Mouse (Mus musculus) myocyte (in vitro differentiated cells): ENCODE results near the gene Cacng2. TPM values are rescaled to one million over a fixed set of nuclear protein-coding genes. Genes with fewer than 3 reads are reported as not detected.
A peak's percentile ranks its signal among the peaks of the same experiment; 100 is the strongest.

Experiments
- H3K27me3 ChIP-seq: one replicate; pipeline ENCODE4 v1.6.1; 2011; ENCODE audit not compliant: control insufficient read depth, insufficient read depth, insufficient read length
- H3K36me3 ChIP-seq: one replicate; pipeline ENCODE4 v1.6.1; 2011; ENCODE audit not compliant: control insufficient read depth, insufficient read depth
- H3K4me2 ChIP-seq: one replicate; pipeline ENCODE4 v1.6.1; 2011; ENCODE audit warnings: low read depth, control low read depth
- H3K4me3 ChIP-seq: one replicate; pipeline ENCODE4 v1.5.1; 2011; ENCODE audit warnings: mild to moderate bottlenecking, control low read depth, moderate library complexity
- H3K79me2 ChIP-seq: one replicate; pipeline ENCODE4 v1.6.1; 2011; ENCODE audit not compliant: control insufficient read depth, insufficient read depth
- H3ac ChIP-seq: one replicate; pipeline ENCODE4 v1.6.1; 2011; ENCODE audit not compliant: control insufficient read depth, insufficient read length
- CEBPB ChIP-seq: IDR thresholded peaks from 2 replicates; pipeline ENCODE4 v1.6.1; 2011; ENCODE audit warnings: mild to moderate bottlenecking, moderate library complexity; ENCODE audit not compliant: poor library complexity, insufficient read depth, severe bottlenecking
- E2F4 ChIP-seq: IDR thresholded peaks from one replicate; pipeline ENCODE4 v1.6.1; 2011; ENCODE audit warnings: mild to moderate bottlenecking, control low read depth, moderate library complexity; ENCODE audit not compliant: insufficient read depth
- MAX ChIP-seq: IDR thresholded peaks from one replicate; pipeline ENCODE4 v1.6.1; 2011; ENCODE audit warnings: low read depth, mild to moderate bottlenecking, control low read depth
- MYOD1 ChIP-seq, 3 experiments: IDR thresholded peaks; one replicate each; pipeline ENCODE4 v1.6.1; 2011; ENCODE audit warnings: control low read depth in 2 of 3, low read depth in 2 of 3, mild to moderate bottlenecking in 2 of 3, moderate library complexity in 1 of 3; ENCODE audit not compliant: insufficient read length in 2 of 3, control insufficient read depth in 1 of 3
- MYOG ChIP-seq, 3 experiments: IDR thresholded peaks; one replicate each; pipeline ENCODE4 v1.6.1; 2011; ENCODE audit warnings: control low read depth in 2 of 3, low read depth in 2 of 3, mild to moderate bottlenecking in 2 of 3; ENCODE audit not compliant: insufficient read length in 2 of 3, control insufficient read depth in 1 of 3, insufficient read depth in 1 of 3
- POLR2A ChIP-seq: IDR thresholded peaks from one replicate; pipeline ENCODE4 v1.6.1; 2011; ENCODE audit warnings: low read depth, mild to moderate bottlenecking, control low read depth, moderate library complexity; ENCODE audit not compliant: insufficient read length
- POLR2AphosphoS2 ChIP-seq: IDR thresholded peaks from one replicate; pipeline ENCODE4 v1.6.1; 2011; ENCODE audit warnings: low read depth, control low read depth; ENCODE audit not compliant: insufficient read length
- REST ChIP-seq: IDR thresholded peaks from one replicate; pipeline ENCODE4 v1.6.1; 2011; ENCODE audit warnings: mild to moderate bottlenecking, control low read depth, moderate library complexity; ENCODE audit not compliant: insufficient read depth, insufficient read length
- SRF ChIP-seq: IDR thresholded peaks from one replicate; pipeline ENCODE4 v1.6.1; 2011; ENCODE audit warnings: low read depth; ENCODE audit not compliant: control insufficient read depth, insufficient read length
- TCF12 ChIP-seq: IDR thresholded peaks from one replicate; pipeline ENCODE4 v1.6.1; 2011; ENCODE audit warnings: mild to moderate bottlenecking, control low read depth; ENCODE audit not compliant: poor library complexity, insufficient read depth, severe bottlenecking
- TCF3 ChIP-seq: IDR thresholded peaks from one replicate; pipeline ENCODE4 v1.6.1; 2011; ENCODE audit warnings: low read depth, control low read depth; ENCODE audit not compliant: insufficient read length
- USF1 ChIP-seq: IDR thresholded peaks from one replicate; pipeline ENCODE4 v1.6.1; 2011; ENCODE audit warnings: low read depth, mild to moderate bottlenecking, control low read depth, moderate library complexity
- polyA plus RNA-seq: library from polyadenylated mRNA; unstranded; fragments of >200 nt; fragmentation: generic; extraction: Trizol; gene quantifications from one replicate; pipeline ENCODE4 v1.2.1, GENCODE M21; 2012; ENCODE audit warnings: missing spikeins

The Cacng2 gene
- polyA plus RNA-seq, 1 experiment: 0.04 TPM

DNA sequence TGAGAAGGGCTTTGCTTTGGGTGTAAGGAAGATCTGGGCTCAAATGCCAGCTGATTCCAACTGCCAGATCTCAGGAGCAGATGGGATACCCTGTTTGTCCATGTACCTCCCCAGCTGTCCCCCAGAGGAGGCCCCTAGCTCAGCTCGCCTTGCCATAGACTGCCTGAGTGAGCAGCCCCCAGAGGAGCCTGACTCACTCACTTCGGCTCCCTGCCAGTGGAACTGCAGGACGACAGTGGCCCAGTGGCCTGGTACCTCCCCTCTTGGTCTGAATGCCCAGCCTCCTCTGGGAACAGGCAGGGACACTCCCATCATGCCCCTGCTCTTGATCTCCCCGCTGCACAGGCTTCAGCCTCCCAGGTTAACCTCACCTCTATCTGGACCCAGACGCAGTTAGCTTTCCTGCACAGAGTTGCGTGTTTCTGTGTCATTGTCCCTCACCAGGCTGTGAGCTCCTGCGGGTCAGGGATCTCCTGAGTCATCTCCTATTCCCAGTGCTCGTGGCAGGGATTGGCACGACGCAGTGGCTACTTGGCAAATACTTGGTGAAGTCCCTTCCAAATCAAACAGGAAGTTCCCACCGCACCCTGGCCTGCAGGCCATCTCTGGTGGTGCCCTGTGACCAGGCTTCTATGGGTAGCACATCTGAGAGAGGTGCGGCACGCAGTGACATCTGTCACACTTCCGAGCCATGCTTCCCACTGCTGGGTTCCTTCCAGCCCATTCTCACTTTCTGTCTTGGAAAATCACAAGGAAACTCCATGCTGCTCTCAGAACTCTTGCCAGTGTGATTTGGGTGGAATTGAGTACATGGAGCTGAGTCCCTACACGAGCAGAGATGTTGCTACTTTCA is 40.8 kb downstream of the Cacng2 start:
- Histone ChIP-seq H3ac (no peak overlapping the region), H3K36me3 (no peaks in the 10 kb centered on the region), H3K27me3 (peaks cover 16% of the 10 kb centered on the region), H3K79me2 (no peaks in the 10 kb centered on the region), H3K4me2 (no peak overlapping the region), H3K4me3 (no peak overlapping the region)
- TF ChIP-seq MAX: no peak

DNA sequence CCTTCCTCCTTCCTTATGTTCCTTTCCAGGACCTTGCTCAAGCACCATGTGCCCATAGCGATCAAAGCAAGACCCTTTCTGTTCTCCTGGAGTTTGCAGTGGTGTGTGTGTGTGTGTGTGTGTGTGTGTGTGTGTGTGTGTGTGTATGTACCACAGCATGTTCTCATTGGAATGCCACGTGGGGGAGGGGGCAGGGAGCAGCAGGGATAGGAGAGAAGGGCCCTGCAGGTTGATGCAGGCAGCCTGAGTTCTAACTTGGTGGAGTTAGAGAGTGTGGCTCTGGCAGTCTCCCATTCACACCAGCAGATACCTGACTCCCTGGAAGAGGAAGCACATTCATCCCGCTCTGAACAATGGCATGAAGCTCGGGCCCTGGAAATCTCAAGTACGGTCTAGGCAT is 41.6 kb downstream of the Cacng2 start:
- no peak overlapping the region for H3ac ChIP-seq
- no peak overlapping the region for H3K4me3 ChIP-seq
- no peak overlapping the region for H3K4me2 ChIP-seq
- no peaks in the 10 kb centered on the region for H3K36me3 ChIP-seq
- TF ChIP-seq USF1: no peak
- TF ChIP-seq E2F4: no peak
- TF ChIP-seq SRF: no peak
- no peak for TF ChIP-seq MAX
- no peak for TF ChIP-seq POLR2A
- no peak for TF ChIP-seq MYOG (IDR thresholded peaks at IDR 0.05; ENCODE audit: control insufficient read depth in 1 of 3, insufficient read depth in 1 of 3, insufficient read length in 2 of 3, low read depth in 2 of 3)
- no peak for TF ChIP-seq TCF3
- peaks cover 16% of the 10 kb centered on the region for H3K27me3 ChIP-seq
- H3K79me2 ChIP-seq: no peaks in the 10 kb centered on the region

DNA sequence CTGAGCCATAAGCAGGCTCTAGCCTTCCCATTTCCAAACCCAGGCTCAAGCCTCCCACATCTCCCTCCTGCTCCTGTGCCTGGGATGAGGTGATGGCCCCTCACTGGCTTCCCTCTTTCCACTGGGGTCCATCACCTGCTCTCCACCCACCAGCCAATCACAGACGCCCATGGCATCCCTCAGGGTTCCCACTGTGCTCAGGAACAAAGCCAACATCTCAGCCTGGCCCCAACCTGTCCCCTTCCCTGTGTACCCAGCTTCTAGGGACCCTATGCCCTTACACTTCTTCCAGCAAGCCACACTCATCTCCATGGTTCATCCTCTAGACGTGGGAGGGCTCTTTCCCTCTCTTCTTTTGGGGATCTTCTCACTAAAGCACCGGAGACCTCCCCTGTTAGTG is 43.9 kb downstream of the Cacng2 start:
- no peak overlapping the region for H3ac ChIP-seq
- H3K27me3 ChIP-seq: peaks cover 5% of the 10 kb centered on the region
- no peak for TF ChIP-seq MYOD1 (IDR thresholded peaks at IDR 0.05; ENCODE audit: control insufficient read depth in 1 of 3, insufficient read length in 2 of 3, low read depth in 2 of 3)
- TF ChIP-seq MAX: no peak
- no peak for TF ChIP-seq TCF3
- TF ChIP-seq MYOG (IDR thresholded peaks at IDR 0.05; ENCODE audit: control insufficient read depth in 1 of 3, insufficient read depth in 1 of 3, insufficient read length in 2 of 3, low read depth in 2 of 3): no peak
- no peak for TF ChIP-seq CEBPB
- no peak for TF ChIP-seq REST
- TF ChIP-seq E2F4: no peak
- no peak for TF ChIP-seq POLR2AphosphoS2
- TF ChIP-seq USF1: no peak
- no peak for TF ChIP-seq TCF12
- TF ChIP-seq POLR2A: no peak
- TF ChIP-seq SRF: no peak
- no peaks in the 10 kb centered on the region for H3K79me2 ChIP-seq
- H3K36me3 ChIP-seq: no peaks in the 10 kb centered on the region
- no peak overlapping the region for H3K4me2 ChIP-seq
- H3K4me3 ChIP-seq: no peak overlapping the region

DNA sequence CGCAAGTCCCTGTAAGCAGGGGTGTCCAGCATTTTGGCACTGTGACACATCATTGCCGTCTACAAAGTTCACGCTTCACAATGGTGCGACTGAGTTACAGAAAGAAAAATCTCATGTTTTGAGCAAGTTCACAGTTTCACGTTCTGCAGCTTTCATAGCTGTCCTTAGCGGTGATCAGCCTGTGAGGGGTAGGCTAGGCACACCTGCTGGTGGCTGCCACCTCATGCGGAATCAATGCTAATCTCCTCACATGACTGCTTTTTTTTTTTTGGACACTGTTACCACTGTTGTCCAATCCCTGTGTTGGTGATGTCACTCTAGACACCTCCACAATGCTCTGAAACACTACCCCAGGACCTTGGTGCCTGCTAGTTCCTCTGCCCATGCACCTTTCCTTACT is 46.7 kb downstream of the Cacng2 start:
- H3K36me3 ChIP-seq: no peaks in the 10 kb centered on the region
- TF ChIP-seq E2F4 (no peak), SRF (no peak), CEBPB (no peak), USF1 (no peak), TCF12 (no peak), MYOG (IDR thresholded peaks at IDR 0.05; ENCODE audit: control insufficient read depth in 1 of 3, insufficient read depth in 1 of 3, insufficient read length in 2 of 3, low read depth in 2 of 3) (no peak), REST (no peak)
- H3ac ChIP-seq: no peak overlapping the region
- no peak overlapping the region for H3K4me3 ChIP-seq
- no peaks in the 10 kb centered on the region for H3K79me2 ChIP-seq
- H3K27me3 ChIP-seq: no peaks in the 10 kb centered on the region
- no peak overlapping the region for H3K4me2 ChIP-seq

DNA sequence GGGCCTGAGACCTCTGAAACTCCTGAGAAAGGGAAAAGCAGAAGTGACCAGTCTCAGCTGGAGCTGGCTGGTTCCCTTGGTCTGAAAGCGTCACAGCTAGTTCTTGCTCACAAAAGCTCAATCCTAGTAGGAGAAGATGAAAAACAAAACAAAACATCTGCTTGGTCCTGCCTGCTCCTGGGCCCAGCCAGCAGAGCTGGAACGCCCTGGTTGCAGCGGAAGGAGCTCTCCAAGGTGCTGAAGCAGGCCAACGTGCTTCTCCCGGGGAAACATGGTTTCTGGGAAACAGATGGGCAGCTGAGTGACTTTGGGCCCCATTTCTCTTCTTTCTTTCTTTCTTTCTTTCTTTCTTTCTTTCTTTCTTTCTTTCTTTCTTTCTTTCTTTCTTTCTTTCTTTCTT is 53.4 kb downstream of the Cacng2 start:
- H3K4me3 ChIP-seq: no peak overlapping the region
- peaks cover 17% of the 10 kb centered on the region for H3K27me3 ChIP-seq
- H3K36me3 ChIP-seq: no peaks in the 10 kb centered on the region
- H3K79me2 ChIP-seq: no peaks in the 10 kb centered on the region
- TF ChIP-seq MAX (no peak), REST (peak; percentile 83)
- H3ac ChIP-seq: no peak overlapping the region
- H3K4me2 ChIP-seq: no peak overlapping the region
